Mouse (Mus musculus) urinary bladder, postnatal 25 days (tissue): Measurements from ENCODE around the gene Igsf21.

Experiments used
- DNase-seq: peaks from one replicate; pipeline ENCODE4 v3.0.0; 2022; ENCODE audit warnings: low spot score

Igsf21 gene

GRCm38 (mm10) chr4:139977308-139977781 is 269.2 kb downstream of the Igsf21 start:
- peak; percentile 14 for DNase-seq
